Mouse (Mus musculus) gastrocnemius, adult 2 months (tissue): ENCODE measurements at regions not wholly inside any gene's neighbourhood (a gene's known extent, or its start where the extent isn't known, plus 50 kb on each side); places are given as distances from the start of the nearest gene placed in this dataset.

Experiments used
- DNase-seq: peaks from one replicate; pipeline ENCODE4 v3.0.0; 2022
- H3K27ac ChIP-seq: fragments of 200-600 bp; 2 replicates; pipeline ENCODE4 v1.8.1; 2022; ENCODE audit warnings: mild to moderate bottlenecking
- H3K4me3 ChIP-seq: fragments of 200-600 bp; 2 replicates; pipeline ENCODE4 v1.8.1; 2022; ENCODE audit warnings: mild to moderate bottlenecking, moderate library complexity
- CTCF ChIP-seq: fragments of 200-600 bp; IDR thresholded peaks from 2 replicates; pipeline ENCODE4 v1.8.1; 2022; ENCODE audit warnings: antibody characterized with exemption, mild to moderate bottlenecking, moderate library complexity
- intact Hi-C: fragments of 180-260 bp; cut with DNase I; formaldehyde crosslinking; loops from one replicate; pipeline ENCODE4 v1.15.1; 2025

GRCm38 (mm10) chr6:139391307-139391706 lies 110.5 kb downstream of the Rergl start:
- H3K4me3 ChIP-seq = no peak overlapping the region
- intact Hi-C loops = no loop called here
- peak; percentile 43; the same call in 1 of the 2 replicates for TF ChIP-seq CTCF
- no peak for DNase-seq
- H3K27ac ChIP-seq = no peak overlapping the region

GRCm38 (mm10) chr6:139350939-139351338 lies 150.8 kb downstream of the Rergl start:
- intact Hi-C loops = no loop called here
- DNase-seq = no peak
- no peak overlapping the region for H3K27ac ChIP-seq
- no peak overlapping the region for H3K4me3 ChIP-seq
- no peak for TF ChIP-seq CTCF

DNA sequence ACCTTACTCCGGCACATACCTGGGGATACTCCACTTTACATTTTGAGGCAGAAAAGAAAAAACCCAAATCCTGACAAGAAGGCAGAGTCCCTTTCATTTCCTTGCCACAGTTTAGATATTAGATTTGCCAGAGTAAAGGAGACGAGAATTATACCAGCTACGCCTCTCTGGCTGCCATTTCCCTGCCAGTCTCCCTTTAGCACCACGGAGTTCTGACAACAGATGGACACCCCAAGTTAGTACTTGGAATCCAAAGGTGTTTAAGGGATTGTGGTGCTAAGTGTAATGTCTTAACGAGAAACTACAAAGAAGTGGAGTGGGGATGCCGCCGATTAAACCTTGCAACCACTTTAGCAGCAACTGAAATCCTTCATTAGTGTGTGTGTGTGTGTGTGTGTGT lies 176.6 kb downstream of the Rergl start:
- Histone ChIP-seq H3K4me3 (no peak overlapping the region), H3K27ac (no peak overlapping the region)
- intact Hi-C loops = no loop called here
- DNase-seq = no peak
- TF ChIP-seq CTCF = no peak

GRCm38 (mm10) chr6:139307651-139308050 lies 194.1 kb downstream of the Rergl start:
- Histone ChIP-seq H3K27ac (no peak overlapping the region), H3K4me3 (no peak overlapping the region)
- no peak for DNase-seq
- TF ChIP-seq CTCF = no peak
- intact Hi-C loops = no loop called here

- intact Hi-C loops = no loop called here
- Histone ChIP-seq H3K27ac (no peak overlapping the region), H3K4me3 (no peak overlapping the region)
- no peak for TF ChIP-seq CTCF
- DNase-seq = no peak
These were observed 197.5 kb downstream of the Rergl start for GRCm38 (mm10) chr6:139304306-139304705.

- no peak for DNase-seq
- Histone ChIP-seq H3K4me3 (no peak overlapping the region), H3K27ac (no peak overlapping the region)
- intact Hi-C loops = no loop called here
- TF ChIP-seq CTCF = no peak
These were observed 206.1 kb downstream of the Rergl start for GRCm38 (mm10) chr6:139295701-139296100.

DNA sequence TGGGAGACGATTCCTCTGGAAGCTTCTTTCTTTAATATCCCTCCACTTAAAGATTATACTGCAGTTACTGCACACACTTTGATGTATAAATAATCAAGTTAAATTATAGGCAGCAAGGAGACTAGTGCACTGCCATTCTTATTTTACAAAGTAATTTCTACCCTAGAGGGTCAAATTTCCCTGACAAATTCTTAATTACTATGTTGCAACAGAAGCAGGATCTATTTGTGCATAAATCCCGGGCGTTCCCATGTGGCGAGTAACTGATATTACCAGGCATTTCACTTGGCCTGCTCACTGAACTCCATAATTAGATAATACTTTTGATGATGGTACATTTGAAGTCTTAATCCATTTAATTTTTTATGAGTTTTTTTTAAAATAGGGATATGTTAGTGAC lies 222.7 kb downstream of the Rergl start:
- H3K27ac ChIP-seq = no peak overlapping the region
- intact Hi-C loops = no loop called here
- no peak overlapping the region for H3K4me3 ChIP-seq
- no peak for TF ChIP-seq CTCF
- no peak for DNase-seq

GRCm38 (mm10) chr6:139275512-139275911 lies 226.3 kb downstream of the Rergl start:
- intact Hi-C loops = no loop called here
- no peak for TF ChIP-seq CTCF
- DNase-seq = no peak
- Histone ChIP-seq H3K27ac (no peak overlapping the region), H3K4me3 (no peak overlapping the region)

DNA sequence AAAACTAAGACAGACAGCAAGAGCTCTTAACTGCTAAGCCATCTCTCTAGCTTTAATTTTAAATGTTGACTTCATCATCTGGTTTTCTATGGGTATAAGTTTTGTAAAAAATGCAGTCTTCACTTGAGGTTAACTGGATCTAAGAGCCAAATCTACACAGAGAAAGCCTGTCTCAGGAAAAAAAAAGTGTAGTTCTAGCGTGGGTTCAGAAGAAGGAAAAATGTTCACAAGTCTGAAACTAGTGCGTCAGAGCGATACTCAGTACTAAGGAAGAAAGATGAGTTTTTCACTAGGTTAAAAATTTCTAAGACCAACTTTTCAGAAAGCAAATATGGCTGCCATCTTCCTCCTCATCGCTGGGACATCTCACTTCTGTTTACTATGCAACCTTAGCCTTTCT lies 248.1 kb downstream of the Rergl start:
- DNase-seq = no peak
- intact Hi-C loops = no loop called here
- no peak overlapping the region for H3K4me3 ChIP-seq
- TF ChIP-seq CTCF = no peak
- H3K27ac ChIP-seq = no peak overlapping the region

GRCm38 (mm10) chr6:139248920-139249547 lies 252.7 kb downstream of the Rergl start:
- Histone ChIP-seq H3K4me3 (peak overlapping the region; percentile 62), H3K27ac (no peak overlapping the region)
- DNase-seq = peak; percentile 41
- peak; percentile 74 for TF ChIP-seq CTCF
- intact Hi-C loops = no loop called here

- no peak for TF ChIP-seq CTCF
- intact Hi-C loops = no loop called here
- Histone ChIP-seq H3K27ac (no peak overlapping the region), H3K4me3 (no peak overlapping the region)
- no peak for DNase-seq
These were observed 275.6 kb downstream of the Rergl start for GRCm38 (mm10) chr6:139226127-139226526.

DNA sequence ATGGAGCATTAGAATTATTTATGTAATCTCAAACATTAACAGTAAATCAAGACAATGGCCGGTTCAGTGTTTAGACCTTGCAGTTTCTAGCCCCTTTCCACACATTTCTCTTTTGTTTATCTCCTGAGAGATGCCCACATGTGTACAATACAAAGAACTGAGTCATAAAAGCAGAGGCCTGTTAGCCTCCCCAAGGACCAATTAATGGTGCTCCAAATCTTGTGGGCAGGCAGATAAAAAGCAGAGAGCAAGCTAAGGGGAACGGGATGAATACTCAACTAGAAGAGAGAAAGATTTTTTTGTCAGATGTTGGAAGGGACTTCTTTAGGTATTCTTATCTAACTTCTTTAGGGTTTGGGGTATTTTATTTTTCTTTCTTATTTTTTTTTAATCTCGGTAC lies 287.3 kb downstream of the Rergl start:
- intact Hi-C loops = no loop called here
- Histone ChIP-seq H3K4me3 (no peak overlapping the region), H3K27ac (no peak overlapping the region)
- no peak for TF ChIP-seq CTCF
- no peak for DNase-seq

DNA sequence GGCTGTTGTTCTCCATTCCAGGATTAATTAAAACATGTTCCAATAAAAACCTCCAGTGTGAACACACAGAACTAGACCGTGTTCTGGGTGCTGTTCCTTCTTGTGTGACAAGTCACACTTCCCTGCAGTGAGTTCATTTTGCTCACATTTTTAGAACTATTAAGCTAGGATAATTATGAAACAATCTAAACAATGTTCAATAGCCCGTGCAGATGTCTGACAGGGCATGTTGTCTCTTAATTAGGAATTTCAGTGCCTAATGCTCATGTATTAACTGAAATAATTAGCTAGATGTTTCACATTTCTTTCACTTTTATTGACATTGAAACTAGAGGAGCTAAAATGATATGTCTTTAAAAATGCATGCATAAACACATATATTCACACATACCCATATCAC lies 291.5 kb downstream of the Rergl start:
- TF ChIP-seq CTCF = no peak
- no peak for DNase-seq
- Histone ChIP-seq H3K4me3 (no peak overlapping the region), H3K27ac (no peak overlapping the region)
- intact Hi-C loops = no loop called here

- no peak overlapping the region for H3K4me3 ChIP-seq
- H3K27ac ChIP-seq = no peak overlapping the region
- intact Hi-C loops = no loop called here
- DNase-seq = no peak
- TF ChIP-seq CTCF = no peak
These were observed 303.2 kb downstream of the Rergl start for GRCm38 (mm10) chr6:139198601-139199000.
